Mouse (Mus musculus) CH12.LX (cell line): ENCODE measurements around the gene Fam57a. TPM values are rescaled to one million over a fixed set of nuclear protein-coding genes. Genes with fewer than 3 reads are reported as not detected.
A peak's percentile ranks its signal among the peaks of the same experiment; 100 is the strongest.

Experiments used
- DNase-seq: peaks from one replicate; pipeline ENCODE4 v3.0.0-alpha.2; 2013; ENCODE audit errors: extremely low read depth
- H3K27ac ChIP-seq: 2 replicates; pipeline ENCODE4 v1.5.1; 2012; ENCODE audit warnings: low read depth, mild to moderate bottlenecking, control low read depth, moderate library complexity; ENCODE audit not compliant: insufficient read depth
- H3K27me3 ChIP-seq: replicated peaks from 2 replicates; pipeline ENCODE3; 2012; ENCODE audit warnings: inconsistent platforms
- H3K36me3 ChIP-seq, 2 experiments: replicated peaks in 1 of 2; 2 replicates each; pipeline versions ENCODE3 to v1.6.1; 2012; ENCODE audit warnings: inconsistent platforms in 1 of 2, low read length in 1 of 2, mild to moderate bottlenecking in 1 of 2, mixed read lengths in 1 of 2, moderate library complexity in 1 of 2; ENCODE audit not compliant: control insufficient read depth in 1 of 2, insufficient read depth in 1 of 2
- H3K4me1 ChIP-seq, 2 experiments: 2 replicates each; pipeline ENCODE4 v1.6.1; 2012; ENCODE audit warnings: inconsistent platforms in 1 of 2, moderate library complexity in 1 of 2; ENCODE audit not compliant: insufficient read depth in 2 of 2, control insufficient read depth in 1 of 2
- H3K4me2 ChIP-seq: 2 replicates; pipeline ENCODE4 v1.6.1; 2012; ENCODE audit warnings: low read depth, mild to moderate bottlenecking, control low read depth; ENCODE audit not compliant: poor library complexity, insufficient read depth, severe bottlenecking
- H3K4me3 ChIP-seq, 3 experiments: fragments of 150-350 bp in 1 of 3; sonication (generic) in 1 of 3; replicated peaks in 1 of 3; 2 replicates each; pipeline versions ENCODE3 to v1.5.1; 2011 to 2012; ENCODE audit warnings: low read depth in 2 of 3, low read length in 2 of 3, mild to moderate bottlenecking in 2 of 3, moderate library complexity in 2 of 3, control low read depth in 1 of 3, improper control_type of control experiment in 1 of 3, inconsistent platforms in 1 of 3, mixed read lengths in 1 of 3; ENCODE audit not compliant: poor library complexity in 1 of 3
- H3K79me2 ChIP-seq: replicated peaks from 2 replicates; pipeline ENCODE4 v1.6.1; 2012; ENCODE audit warnings: mild to moderate bottlenecking, moderate library complexity; ENCODE audit not compliant: control insufficient read depth, poor library complexity, insufficient read depth, severe bottlenecking; ENCODE audit errors: extremely low read depth
- H3K9ac ChIP-seq: 2 replicates; pipeline ENCODE4 v1.6.1; 2012; ENCODE audit warnings: low read depth, mild to moderate bottlenecking, control low read depth, moderate library complexity; ENCODE audit not compliant: insufficient read depth
- H3K9me3 ChIP-seq: replicated peaks from 2 replicates; pipeline ENCODE3; 2012; ENCODE audit warnings: low read length, inconsistent platforms, mixed read lengths
- CTCF ChIP-seq, 2 experiments: IDR thresholded peaks in 1 of 2; conservative IDR thresholded peaks in 1 of 2; 2 replicates each; pipeline ENCODE4 v1.5.1; 2011 to 2012; ENCODE audit warnings: low read depth in 2 of 2, low read length in 2 of 2, improper control_type of control experiment in 1 of 2, inconsistent platforms in 1 of 2, mild to moderate bottlenecking in 1 of 2, moderate library complexity in 1 of 2
- ELF1 ChIP-seq: IDR thresholded peaks from 2 replicates; pipeline ENCODE4 v1.6.1; 2014; ENCODE audit warnings: low read depth, mild to moderate bottlenecking, inconsistent platforms, low read length, improper control_type of control experiment
- EP300 ChIP-seq: IDR thresholded peaks from 2 replicates; pipeline ENCODE4 v1.6.1; 2011; ENCODE audit warnings: low read length, improper control_type of control experiment
- ETS1 ChIP-seq: conservative IDR thresholded peaks from 2 replicates; pipeline ENCODE4 v1.6.1; 2012; ENCODE audit warnings: low read depth, mild to moderate bottlenecking, inconsistent platforms, low read length, improper control_type of control experiment, moderate library complexity
- IRF4 ChIP-seq: IDR thresholded peaks from 2 replicates; pipeline ENCODE4 v1.6.1; 2014; ENCODE audit warnings: low read depth, mild to moderate bottlenecking, inconsistent platforms, low read length, improper control_type of control experiment
- JUN ChIP-seq: IDR thresholded peaks from 2 replicates; pipeline ENCODE4 v1.6.1; 2011; ENCODE audit warnings: low read depth, mild to moderate bottlenecking, low read length, improper control_type of control experiment, moderate library complexity; ENCODE audit not compliant: insufficient read depth
- KAT2A ChIP-seq: IDR thresholded peaks from 2 replicates; pipeline ENCODE4 v1.6.1; 2012; ENCODE audit warnings: low read length, improper control_type of control experiment, inconsistent platforms; ENCODE audit not compliant: insufficient replicate concordance
- MAX ChIP-seq: IDR thresholded peaks from 2 replicates; pipeline ENCODE4 v1.6.1; 2011; ENCODE audit warnings: low read length, improper control_type of control experiment
- MAZ ChIP-seq: IDR thresholded peaks from 2 replicates; pipeline ENCODE4 v1.6.1; 2012; ENCODE audit warnings: low read depth, mild to moderate bottlenecking, inconsistent platforms, low read length, improper control_type of control experiment, moderate library complexity
- MYC ChIP-seq: IDR thresholded peaks from 2 replicates; pipeline ENCODE4 v1.6.1; 2011; ENCODE audit warnings: low read depth, mild to moderate bottlenecking, improper control_type of control experiment, low read length
- PAX5 ChIP-seq: IDR thresholded peaks from 2 replicates; pipeline ENCODE4 v1.6.1; 2012; ENCODE audit warnings: low read length, inconsistent platforms, mixed read lengths
- POLR2AphosphoS2 ChIP-seq: IDR thresholded peaks from 2 replicates; pipeline ENCODE4 v1.6.1; 2011; ENCODE audit warnings: low read depth, low read length, improper control_type of control experiment
- RAD21 ChIP-seq: IDR thresholded peaks from 2 replicates; pipeline ENCODE4 v1.6.1; 2011; ENCODE audit warnings: low read depth, mild to moderate bottlenecking, low read length, improper control_type of control experiment, moderate library complexity
- SIN3A ChIP-seq: IDR thresholded peaks from 2 replicates; pipeline ENCODE4 v1.6.1; 2012; ENCODE audit warnings: low read length, improper control_type of control experiment, inconsistent platforms
- SMC3 ChIP-seq: IDR thresholded peaks from 2 replicates; pipeline ENCODE4 v1.6.1; 2011; ENCODE audit warnings: low read depth, low read length, improper control_type of control experiment
- TBP ChIP-seq: conservative IDR thresholded peaks from 2 replicates; pipeline ENCODE4 v1.6.1; 2011; ENCODE audit warnings: low read depth, low read length, improper control_type of control experiment
- TCF12 ChIP-seq: IDR thresholded peaks from 2 replicates; pipeline ENCODE4 v1.6.1; 2014; ENCODE audit warnings: low read depth, mild to moderate bottlenecking, inconsistent platforms, low read length, improper control_type of control experiment
- USF1 ChIP-seq: IDR thresholded peaks from 2 replicates; pipeline ENCODE4 v1.6.1; 2014; ENCODE audit warnings: low read depth, mild to moderate bottlenecking, inconsistent platforms, low read length, improper control_type of control experiment
- ZC3H11A ChIP-seq: IDR thresholded peaks from 2 replicates; pipeline ENCODE4 v1.6.1; 2012; ENCODE audit warnings: low read depth, mild to moderate bottlenecking, inconsistent platforms, low read length, improper control_type of control experiment
- ZNF384 ChIP-seq: IDR thresholded peaks from 2 replicates; pipeline ENCODE4 v1.6.1; 2012; ENCODE audit warnings: low read depth, low read length, improper control_type of control experiment, inconsistent platforms
- dilution Hi-C: fragments of 300-500 bp; cut with MboI; formaldehyde crosslinking; loops from 2 replicates; pipeline ENCODE4 v1.14.3; 2020; ENCODE audit warnings: low sequenced_read_pairs; ENCODE audit not compliant: extremely low pct_unique_long_range_greater_than_20kb, extremely low pct_ligation_motif_present
- in situ Hi-C: fragments of 300-500 bp; cut with MboI; formaldehyde crosslinking; loops from 3 replicates; pipeline ENCODE4 v1.14.3; 2019; ENCODE audit warnings: low sequenced_read_pairs, low pct_ligation_motif_present, low pct_unique_long_range_greater_than_20kb, mixed read lengths
- polyA plus RNA-seq: library from polyadenylated mRNA; unstranded; fragments of >175 nt; gene quantifications from 2 replicates; pipeline ENCODE4 v1.2.1, GENCODE M21; 2012; ENCODE audit warnings: low read depth; ENCODE audit not compliant: insufficient read length
- total RNA-seq, 2 experiments: library from RNA; depleted of rRNA; stranded (reverse); fragments of 300-350 nt in 1 of 2; fragments of >200 nt in 1 of 2; gene quantifications; 2 replicates each; pipeline ENCODE4 v1.2.3; 2012 to 2014

Gene Fam57a
- total and polyA plus RNA-seq, 3 experiments: 3.9 to 10.2 (median 7.0) TPM

DNA sequence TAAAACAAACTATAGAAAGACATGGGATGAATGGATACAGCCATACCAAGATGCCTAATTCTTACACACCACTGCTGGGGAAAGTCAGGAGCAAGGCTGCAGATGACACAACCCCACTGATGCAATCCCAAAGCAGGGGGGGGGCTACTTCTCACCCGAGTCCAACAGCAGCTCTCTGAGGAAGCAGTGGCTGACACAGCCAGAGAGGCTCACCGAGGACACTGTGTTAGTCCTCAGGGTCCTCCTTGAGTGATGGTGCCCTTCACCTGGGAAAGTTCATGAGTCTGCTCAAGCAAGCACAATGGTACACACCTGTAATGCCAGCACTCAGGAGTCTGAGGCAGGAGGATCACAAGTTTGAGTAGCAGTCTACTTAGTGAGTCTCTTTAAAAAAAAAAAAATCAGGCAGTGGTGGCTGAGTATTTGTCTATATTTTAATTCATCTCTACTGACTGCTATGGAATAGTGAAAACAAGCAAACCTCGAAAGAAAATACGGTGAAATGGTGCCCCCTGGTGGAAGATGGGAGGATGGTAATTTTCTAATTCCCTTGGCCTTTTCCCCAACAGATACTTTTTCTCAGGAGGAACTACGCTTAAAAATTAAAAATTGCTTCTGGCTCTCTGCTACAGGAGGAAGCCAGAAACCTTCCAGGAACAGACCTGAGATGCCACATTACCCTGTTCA, 12.2 kb upstream of the Fam57a start:
- Histone ChIP-seq H3K27me3 (no peaks in the 10 kb centered on the region), H3K36me3 (peaks cover 19 to 71% of the 10 kb centered on the region in 2 experiments), H3K79me2 (no peaks in the 10 kb centered on the region), H3K4me3 (no peak overlapping the region), H3K27ac (0 out of 2 replicates have a peak overlapping the region, but pooled peaks have one; percentile 13), H3K9ac (no peak overlapping the region), H3K4me1 (peaks cover 3 to 13% of the 10 kb centered on the region in 2 experiments), H3K4me2 (peak overlapping the region; percentile 7; the same call in 1 of the 2 replicates), H3K9me3 (no peaks in the 10 kb centered on the region)
- TF ChIP-seq MAZ (no peak), JUN (no peak), EP300 (no peak), MYC (no peak), IRF4 (no peak), ELF1 (no peak), PAX5 (no peak), ZC3H11A (peak; percentile 36; the same call in 1 of the 2 replicates), RAD21 (peak; percentile 95), POLR2AphosphoS2 (no peak), CTCF (conservative IDR thresholded peaks at IDR 0.05 in 1 of 2, IDR thresholded peaks at IDR 0.05 in 1 of 2; ENCODE audit: low read depth in 2 of 2, low read length in 2 of 2) (peak; percentile 87 to 94), MAX (no peak), SMC3 (peak; percentile 88), USF1 (no peak), TBP (no peak), ZNF384 (no peak), TCF12 (no peak)
- DNase-seq: peak; percentile 75
- dilution Hi-C loops: no loop called here
- in situ Hi-C loops: no loop called here

DNA sequence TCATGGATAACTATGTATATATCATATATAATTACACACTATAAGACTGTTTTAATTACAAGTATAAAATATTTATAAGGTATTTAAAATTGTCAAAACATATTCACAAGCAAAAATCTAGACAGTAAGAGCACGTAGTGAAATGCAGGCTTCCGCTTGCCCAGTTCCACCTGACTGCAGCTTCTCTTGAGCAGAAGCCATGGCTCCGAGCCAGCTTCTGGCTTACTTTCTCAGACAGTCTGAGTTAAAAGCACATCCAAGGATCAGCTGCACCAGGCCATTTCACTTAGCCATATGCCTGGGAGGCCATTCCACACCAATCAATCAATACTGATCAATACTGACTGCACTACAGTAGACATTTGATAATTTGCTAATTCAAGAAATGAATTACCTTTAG, 10.5 kb upstream of the Fam57a start:
- Histone ChIP-seq H3K4me2 (no peak overlapping the region), H3K27me3 (no peaks in the 10 kb centered on the region), H3K27ac (no peak overlapping the region), H3K36me3 (peaks cover 24 to 69% of the 10 kb centered on the region in 2 experiments), H3K79me2 (no peaks in the 10 kb centered on the region), H3K9me3 (no peaks in the 10 kb centered on the region), H3K4me1 (peaks cover 3 to 13% of the 10 kb centered on the region in 2 experiments), H3K4me3 (no peak overlapping the region), H3K9ac (no peak overlapping the region)
- no peak for TF ChIP-seq ZNF384
- no peak for TF ChIP-seq PAX5
- TF ChIP-seq SMC3: no peak
- TF ChIP-seq ETS1: no peak
- TF ChIP-seq SIN3A: no peak
- TF ChIP-seq TCF12: no peak
- TF ChIP-seq POLR2AphosphoS2: no peak
- TF ChIP-seq MYC: no peak
- TF ChIP-seq MAZ: no peak
- no peak for TF ChIP-seq KAT2A
- no peak for DNase-seq
- in situ Hi-C loops (no loop called here), dilution Hi-C loops (no loop called here)
